Mouse (Mus musculus): ENCODE measurements around the gene Atp5h. TPM values are rescaled to one million over a fixed set of nuclear protein-coding genes. Genes with fewer than 3 reads are reported as not detected.
A peak's percentile ranks its signal among the peaks of the same experiment; 100 is the strongest.
"Not testable (repeated sequence)": the region's sequence is repeated elsewhere in the genome, so short reads cannot be mapped to it uniquely, and the experiment has no call there.

Gene Atp5h
- total RNA-seq (2015; ENCODE audit: low replicate concordance) (520 and 620 TPM in 2 replicates), total RNA-seq (2017; ENCODE audit: low replicate concordance) (410 and 415 TPM in 2 replicates)

GRCm38 (mm10) chr11:115419531-115420237 lies at the start of gene Atp5h, which contains the start of gene Kctd2:
Atp5h (minus strand) TSS chr11:115419962.
Kctd2 (plus strand) TSS chr11:115420128.
- peak; percentile 96 for ATAC-seq (replicated peaks; ENCODE audit: low FRiP score, poor library complexity, severe bottlenecking)

DNA sequence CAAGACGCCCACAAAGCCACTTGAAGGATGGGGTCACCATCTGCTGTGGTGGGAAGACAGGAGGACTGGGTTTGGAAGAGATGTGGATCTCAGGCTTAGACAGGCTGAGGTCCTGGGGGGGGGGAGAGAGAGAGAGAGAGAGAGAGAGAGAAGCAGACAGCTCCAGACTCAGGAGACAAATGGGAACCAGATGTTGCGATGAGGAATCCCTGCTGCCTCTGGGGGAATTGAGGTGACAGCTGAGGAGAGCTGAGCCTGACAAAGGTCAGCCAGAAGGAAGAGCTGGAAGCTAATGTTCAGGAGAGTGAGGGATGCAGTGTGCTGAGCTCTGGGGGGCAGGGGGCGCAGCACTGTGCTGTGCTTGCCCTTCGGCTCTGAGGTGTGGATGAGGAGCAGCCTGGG lies 47.5 kb upstream of the Atp5h start:
- no peak for ATAC-seq (replicated peaks; ENCODE audit: low FRiP score, poor library complexity, severe bottlenecking)

DNA sequence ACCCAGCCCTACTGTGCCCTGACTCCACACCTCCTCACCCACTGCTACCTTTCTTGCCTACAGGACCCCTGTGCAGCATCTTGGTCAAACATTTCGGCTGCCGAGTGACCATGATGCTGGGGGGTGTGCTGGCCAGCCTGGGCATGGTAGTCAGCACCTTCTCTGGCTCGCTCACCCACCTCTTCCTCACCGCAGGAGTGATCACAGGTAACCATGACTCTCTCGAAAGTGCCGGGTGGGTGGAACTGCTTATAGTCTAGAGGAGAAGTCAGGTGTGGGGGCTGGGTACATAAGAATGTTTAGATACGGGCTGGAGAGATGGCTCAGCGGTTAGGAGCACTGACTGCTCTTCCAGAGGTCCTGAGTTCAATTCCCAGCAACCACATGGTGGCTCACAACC lies 45.1 kb upstream of the Atp5h start:
- no peak for ATAC-seq (replicated peaks; ENCODE audit: low FRiP score, poor library complexity, severe bottlenecking)

DNA sequence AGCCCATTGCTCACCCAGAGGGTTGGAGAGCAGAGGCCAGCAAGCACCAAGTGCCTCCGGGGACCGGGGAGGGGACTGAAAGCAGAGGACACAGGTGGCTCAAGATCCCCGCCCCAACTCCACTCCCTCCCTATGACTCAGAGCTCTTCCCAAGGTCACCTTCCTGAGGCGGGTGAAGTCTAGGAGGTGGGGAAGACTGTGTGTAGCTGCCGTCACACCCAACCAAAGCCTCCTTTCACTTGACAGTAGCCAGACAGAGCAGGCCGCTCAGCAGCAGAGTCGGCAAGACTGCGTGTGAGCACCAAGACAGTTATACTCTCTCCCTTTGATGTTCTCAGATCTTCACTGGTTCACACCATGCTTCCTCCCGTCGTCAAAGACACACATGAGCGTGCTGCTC lies 43.6 kb upstream of the Atp5h start:
- ATAC-seq (replicated peaks; ENCODE audit: low FRiP score, poor library complexity, severe bottlenecking), result no peak

DNA sequence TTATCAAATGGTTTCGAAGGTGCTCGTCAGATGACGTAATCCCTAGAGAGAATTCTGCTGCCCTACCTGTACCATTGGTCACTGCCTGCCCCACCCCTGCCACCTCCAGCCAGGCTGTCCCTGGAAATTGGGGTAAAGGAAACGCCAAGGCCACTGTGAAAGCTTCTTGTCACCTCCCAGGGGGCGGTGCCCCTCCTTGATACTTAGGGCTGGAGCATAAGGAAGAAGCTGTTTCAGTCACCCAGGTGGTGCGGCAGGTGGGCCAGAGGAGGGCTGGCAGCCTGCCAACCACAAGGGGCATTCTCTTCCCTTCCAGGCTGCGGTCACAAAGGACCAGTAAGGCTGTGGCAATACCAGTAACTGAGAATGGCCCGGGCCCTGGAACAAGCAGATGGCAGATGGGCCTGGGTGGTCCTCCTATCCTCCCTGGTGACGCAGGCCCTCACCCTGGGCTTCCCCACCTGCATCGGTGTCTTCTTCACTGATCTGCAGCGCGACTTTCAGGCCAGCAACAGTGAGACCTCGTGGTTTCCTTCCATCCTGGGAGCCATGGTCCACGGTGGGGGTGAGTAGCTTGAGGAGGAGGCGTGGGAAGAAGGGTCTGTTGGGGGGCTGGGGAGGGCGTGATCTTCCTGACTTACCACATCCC lies 42.6 kb upstream of the Atp5h start, which contains the start of gene Slc16a5:
Gene Slc16a5, plus strand, starts transcription at position 232 of the 649 bp plus-strand sequence.
- ATAC-seq (replicated peaks; ENCODE audit: low FRiP score, poor library complexity, severe bottlenecking), result no peak; the same call in 1 of the 2 replicates

GRCm38 (mm10) chr11:115461846-115462242 lies 42.1 kb upstream of the Atp5h start:
- no peak for ATAC-seq (replicated peaks; ENCODE audit: low FRiP score, poor library complexity, severe bottlenecking)

DNA sequence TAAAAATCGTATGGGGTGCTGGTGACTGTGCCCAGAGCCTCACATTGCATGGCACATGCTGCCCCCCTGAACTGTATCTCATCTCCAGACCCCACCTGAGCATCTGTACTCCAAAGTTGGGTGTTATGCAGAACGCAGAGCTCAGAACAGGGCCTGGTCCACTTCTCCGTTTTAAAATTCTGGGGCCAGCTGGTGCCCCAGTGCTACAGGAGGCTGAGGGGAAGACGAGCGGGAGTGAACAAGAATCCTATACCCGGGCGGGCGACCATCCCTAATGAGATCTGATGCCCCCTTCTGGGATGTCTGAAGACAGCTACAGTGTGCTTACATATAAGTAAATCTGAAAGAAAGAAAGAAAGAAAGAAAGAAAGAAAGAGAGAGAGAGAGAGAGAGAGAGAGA lies 41.2 kb upstream of the Atp5h start:
- no peak for ATAC-seq (replicated peaks; ENCODE audit: low FRiP score, poor library complexity, severe bottlenecking)

DNA sequence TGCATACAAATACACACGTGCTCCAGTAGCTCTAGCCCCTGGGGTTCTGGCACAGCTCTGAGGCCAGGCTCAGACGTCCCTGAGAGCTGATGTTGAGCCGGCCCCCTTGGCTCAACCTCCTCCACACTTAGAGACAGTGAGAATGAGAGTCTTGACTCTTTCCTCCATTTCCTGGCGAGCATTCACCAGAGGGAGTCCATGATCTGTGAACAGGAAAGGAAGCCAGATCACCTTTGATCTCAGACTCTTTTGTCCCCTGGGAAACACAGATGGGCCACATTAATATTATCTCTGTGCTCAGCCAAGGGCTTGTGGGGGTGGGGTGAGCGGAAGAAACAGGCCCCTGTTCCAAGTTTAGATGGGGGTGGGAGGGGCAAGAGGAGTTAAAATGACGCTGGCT lies 37.6 kb upstream of the Atp5h start:
- ATAC-seq (replicated peaks; ENCODE audit: low FRiP score, poor library complexity, severe bottlenecking), result no peak

GRCm38 (mm10) chr11:115456182-115456581 lies 36.4 kb upstream of the Atp5h start:
- ATAC-seq (replicated peaks; ENCODE audit: low FRiP score, poor library complexity, severe bottlenecking), result no peak

DNA sequence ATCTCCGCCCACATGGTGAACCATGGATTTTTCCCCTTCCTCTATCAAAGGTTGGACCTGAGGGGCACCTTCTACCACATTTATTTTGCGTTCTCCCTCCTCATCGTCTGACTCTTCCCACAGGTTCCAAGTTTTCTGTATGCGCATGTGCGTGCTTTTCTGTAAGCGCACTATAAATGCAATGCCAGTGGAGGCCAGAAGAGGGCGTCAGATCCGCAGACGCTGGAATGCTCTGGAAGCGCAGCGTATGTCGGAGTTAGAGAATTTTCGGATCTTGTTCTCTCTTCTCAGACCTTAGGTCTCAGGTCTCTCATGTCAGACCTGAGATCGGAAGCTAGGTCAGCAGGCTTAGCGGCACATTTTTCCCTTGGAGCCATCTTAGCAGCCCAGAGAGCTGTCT lies 35.9 kb upstream of the Atp5h start:
- no peak for ATAC-seq (replicated peaks; ENCODE audit: low FRiP score, poor library complexity, severe bottlenecking)

- not testable (repeated sequence) for ATAC-seq (replicated peaks; ENCODE audit: low FRiP score, poor library complexity, severe bottlenecking)
Measured at GRCm38 (mm10) chr11:115454822-115455221, 35.1 kb upstream of the Atp5h start.

DNA sequence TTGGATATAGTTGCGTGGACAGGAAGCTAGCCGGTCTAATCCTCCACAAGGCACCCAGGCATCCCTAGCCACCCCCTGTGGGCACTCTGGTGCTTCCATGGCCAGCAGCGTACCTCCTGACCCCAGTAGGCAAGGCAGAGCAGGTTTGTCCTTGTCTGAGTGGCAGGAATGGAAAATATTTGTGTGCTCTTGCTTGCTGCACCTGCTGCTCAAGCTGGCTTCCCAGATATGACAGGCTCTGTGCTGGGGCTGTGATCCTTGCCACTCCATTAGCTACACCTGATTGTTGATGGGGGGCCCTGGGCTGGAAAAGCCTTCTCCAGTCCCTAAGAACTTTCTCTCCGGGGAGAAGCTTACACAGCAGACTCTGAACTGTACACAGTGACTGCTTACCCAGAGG lies 33.5 kb upstream of the Atp5h start:
- no peak for ATAC-seq (replicated peaks; ENCODE audit: low FRiP score, poor library complexity, severe bottlenecking)

DNA sequence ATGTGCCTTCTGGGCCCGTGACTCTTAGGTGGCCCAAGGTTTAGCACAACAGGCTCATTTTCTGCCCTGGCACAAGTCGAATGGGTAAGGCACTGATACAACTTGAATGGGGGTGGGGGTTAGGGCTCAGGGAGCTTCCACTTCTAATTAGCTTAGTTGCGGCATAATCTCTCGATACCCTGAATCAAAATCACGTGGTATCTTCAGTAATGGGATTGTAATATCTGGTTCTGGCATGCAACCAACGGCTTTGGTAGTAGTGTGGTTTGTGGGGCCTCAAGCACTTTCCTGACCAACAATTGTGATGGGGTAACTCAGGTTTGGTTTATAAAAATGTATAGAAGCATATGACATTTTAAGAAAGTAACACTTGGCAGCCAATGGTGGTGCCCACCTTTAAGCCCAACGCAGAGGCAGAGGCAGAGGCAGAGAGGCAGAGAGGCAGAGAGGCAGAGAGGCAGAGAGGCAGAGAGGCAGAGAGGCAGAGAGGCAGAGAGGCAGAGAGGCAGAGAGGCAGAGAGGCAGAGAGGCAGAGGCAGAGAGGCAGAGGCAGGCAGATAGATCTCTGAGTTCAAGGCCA lies 32.6 kb upstream of the Atp5h start:
- ATAC-seq (replicated peaks; ENCODE audit: low FRiP score, poor library complexity, severe bottlenecking), result no peak

DNA sequence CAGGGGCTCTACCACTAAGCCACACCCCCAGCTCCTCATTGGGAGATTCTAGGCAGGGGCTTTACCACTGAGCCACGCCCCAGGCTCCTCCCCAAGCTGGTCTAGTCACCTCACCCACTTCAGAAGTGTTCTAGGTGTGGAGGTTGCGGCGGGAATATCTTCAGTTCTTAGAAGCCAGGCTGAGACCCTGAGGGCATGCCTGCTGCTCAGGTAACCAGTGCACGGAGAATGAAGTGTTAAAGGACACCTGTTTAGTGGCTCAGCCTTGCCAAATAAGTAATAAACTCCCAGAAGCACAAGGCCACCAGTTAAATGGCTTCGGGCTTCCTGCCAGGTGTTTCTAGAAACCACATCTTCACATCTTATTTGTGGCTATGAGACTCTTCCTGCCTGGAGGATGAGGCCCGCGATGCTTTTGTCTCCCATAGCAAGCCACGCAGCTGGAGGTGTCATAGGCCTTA lies 32.0 kb upstream of the Atp5h start:
- ATAC-seq (replicated peaks; ENCODE audit: low FRiP score, poor library complexity, severe bottlenecking), result no peak

DNA sequence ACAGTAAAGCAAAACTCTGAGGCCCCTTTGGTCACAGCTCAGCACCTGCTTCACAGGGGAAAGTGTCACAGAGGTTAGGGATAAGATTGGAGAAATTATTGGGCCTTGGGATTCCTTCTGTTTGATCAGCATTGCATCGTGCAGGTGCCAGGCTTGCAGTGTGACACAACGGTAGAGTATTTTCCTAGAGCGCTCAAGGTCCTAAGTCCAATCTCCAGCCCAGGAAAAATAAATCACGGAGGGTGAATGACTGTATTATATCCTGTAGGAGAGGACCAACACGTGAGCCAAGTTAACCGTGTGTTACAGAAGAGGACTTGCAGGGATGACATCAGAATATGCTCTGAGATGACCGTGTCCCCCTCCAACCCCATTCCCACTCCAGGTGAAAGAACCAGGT lies 30.4 kb upstream of the Atp5h start:
- ATAC-seq (replicated peaks; ENCODE audit: low FRiP score, poor library complexity, severe bottlenecking), result no peak

- ATAC-seq (replicated peaks; ENCODE audit: low FRiP score, poor library complexity, severe bottlenecking), result no peak
Measured at GRCm38 (mm10) chr11:115448998-115449397, 29.2 kb upstream of the Atp5h start.

DNA sequence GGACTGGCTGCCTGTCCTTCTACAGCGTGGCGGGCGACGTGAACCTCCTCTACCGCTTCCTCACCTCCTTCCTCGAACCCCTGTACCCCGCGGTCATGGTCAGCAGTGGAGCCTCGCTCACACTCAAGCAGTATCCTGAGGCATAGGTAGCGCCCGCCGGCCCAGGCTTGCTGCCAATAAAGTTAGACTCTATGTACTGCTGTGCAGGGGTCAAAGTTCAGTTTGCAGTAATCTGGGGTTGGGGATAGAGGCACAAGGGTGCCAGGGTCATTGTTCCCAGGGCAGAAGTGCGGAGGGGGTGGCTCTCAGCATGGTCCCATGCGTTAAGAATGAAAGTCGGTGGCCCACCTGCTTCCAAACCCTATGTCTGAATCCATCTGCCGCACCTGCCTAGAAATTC lies 28.3 kb upstream of the Atp5h start:
- no peak for ATAC-seq (replicated peaks; ENCODE audit: low FRiP score, poor library complexity, severe bottlenecking)

DNA sequence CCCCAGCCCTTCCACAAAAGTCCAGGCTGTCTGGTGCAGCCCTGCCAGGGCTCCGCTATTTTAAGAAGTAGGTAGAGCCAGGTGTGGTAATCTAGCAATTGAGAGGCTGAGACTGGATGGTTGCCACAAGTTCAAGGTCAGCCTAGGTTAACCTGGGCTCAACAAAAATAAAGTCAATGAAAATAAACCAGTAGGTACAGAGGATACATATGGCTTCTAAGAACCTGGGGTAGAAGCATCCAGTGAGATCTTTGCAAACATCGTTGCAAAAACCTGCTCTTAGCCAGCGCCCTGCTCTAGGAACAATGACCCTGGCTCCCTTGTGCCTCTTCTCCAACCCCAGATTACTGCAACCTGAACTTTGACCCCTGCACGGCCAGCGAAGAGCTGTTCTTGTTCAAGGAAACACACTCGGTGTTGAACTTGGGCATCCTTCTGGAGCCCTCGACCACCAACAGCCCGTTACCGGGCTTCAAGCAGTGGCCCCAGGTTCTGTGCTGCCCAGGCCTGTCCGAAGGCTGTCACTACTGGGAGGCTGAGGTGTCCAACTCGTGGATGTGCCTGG lies 27.6 kb upstream of the Atp5h start:
- no peak for ATAC-seq (replicated peaks; ENCODE audit: low FRiP score, poor library complexity, severe bottlenecking)

- no peak for ATAC-seq (replicated peaks; ENCODE audit: low FRiP score, poor library complexity, severe bottlenecking)
Measured at GRCm38 (mm10) chr11:115446906-115447305, 27.1 kb upstream of the Atp5h start.

DNA sequence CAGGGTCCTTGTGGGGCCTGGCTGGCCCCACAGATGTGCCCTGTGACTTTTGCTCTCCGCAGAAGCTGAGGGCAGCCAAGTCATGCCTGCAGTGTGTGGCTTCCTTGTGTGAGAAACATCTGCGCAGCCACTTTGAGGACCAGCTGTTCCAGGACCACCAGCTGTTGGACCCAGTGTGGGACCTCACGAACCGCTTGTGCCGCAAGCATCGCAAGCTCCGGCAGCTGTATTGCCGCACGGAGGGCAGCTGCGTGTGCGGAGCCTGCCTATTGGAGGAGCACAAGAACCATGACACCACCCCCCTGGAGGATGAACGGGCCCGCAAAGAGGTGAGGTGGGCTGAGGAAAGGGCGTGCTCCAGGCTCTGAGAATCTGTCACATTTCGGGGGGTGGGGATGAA lies 21.7 kb upstream of the Atp5h start:
- ATAC-seq (replicated peaks; ENCODE audit: low FRiP score, poor library complexity, severe bottlenecking), result no peak
